Mouse (Mus musculus) spleen, adult 18-20 months (tissue): ENCODE data around the gene Tcf25.
"Not testable (repeated sequence)": the region's sequence is repeated elsewhere in the genome, so short reads cannot be mapped to it uniquely, and the experiment has no call there.

Source experiments
- DNase-seq, 2 experiments: peaks; one replicate each; pipeline ENCODE4 v3.0.0; 2022; ENCODE audit warnings: mixed read lengths in 2 of 2

Gene Tcf25

GRCm38 (mm10) chr8:123431616-123432365, 58.2 kb downstream of the Tcf25 start:
- no peak for DNase-seq

- DNase-seq: no peak
Observed at GRCm38 (mm10) chr8:123432381-123432780, 58.8 kb downstream of the Tcf25 start.

GRCm38 (mm10) chr8:123433241-123433974, 59.9 kb downstream of the Tcf25 start:
- not testable (repeated sequence) for DNase-seq

- no peak for DNase-seq
Observed at GRCm38 (mm10) chr8:123441788-123442187, 68.2 kb downstream of the Tcf25 start.

GRCm38 (mm10) chr8:123442351-123442750, 68.8 kb downstream of the Tcf25 start:
- no peak for DNase-seq

GRCm38 (mm10) chr8:123442871-123443575, 69.5 kb downstream of the Tcf25 start:
- peak; percentile 80 to 97 for DNase-seq

- DNase-seq: no peak
Observed at GRCm38 (mm10) chr8:123443576-123443921, 70.0 kb downstream of the Tcf25 start.

GRCm38 (mm10) chr8:123444131-123444530, 70.6 kb downstream of the Tcf25 start:
- DNase-seq: no peak

- DNase-seq: no peak
Observed at GRCm38 (mm10) chr8:123445981-123446380, 72.4 kb downstream of the Tcf25 start.

GRCm38 (mm10) chr8:123446799-123447198, 73.2 kb downstream of the Tcf25 start:
- no peak for DNase-seq

- no peak for DNase-seq
Observed at GRCm38 (mm10) chr8:123450783-123451182, 77.2 kb downstream of the Tcf25 start.

GRCm38 (mm10) chr8:123451747-123452146, 78.2 kb downstream of the Tcf25 start:
- not testable (repeated sequence) for DNase-seq

- no peak for DNase-seq
Observed at GRCm38 (mm10) chr8:123452149-123452548, 78.6 kb downstream of the Tcf25 start.

GRCm38 (mm10) chr8:123453291-123453690, 79.7 kb downstream of the Tcf25 start:
- no peak for DNase-seq
